Mouse (Mus musculus) C2C12 (cell line): ENCODE results near the gene Hoxa10. TPM values are rescaled to one million over a fixed set of nuclear protein-coding genes. Genes with fewer than 3 reads are reported as not detected.
A peak's percentile ranks its signal among the peaks of the same experiment; 100 is the strongest.

Experiments used
- H3K27me3 ChIP-seq: one replicate; pipeline ENCODE4 v1.6.1; 2011; ENCODE audit not compliant: control insufficient read depth, insufficient read depth, insufficient read length
- H3K36me3 ChIP-seq: one replicate; pipeline ENCODE4 v1.6.1; 2011; ENCODE audit not compliant: control insufficient read depth, insufficient read depth
- H3K4me3 ChIP-seq: one replicate; pipeline ENCODE4 v1.5.1; 2011; ENCODE audit warnings: mild to moderate bottlenecking, control low read depth; ENCODE audit not compliant: poor library complexity, insufficient read depth, severe bottlenecking
- H3K79me2 ChIP-seq: one replicate; pipeline ENCODE4 v1.6.1; 2011; ENCODE audit not compliant: control insufficient read depth, insufficient read depth
- H3K79me3 ChIP-seq: one replicate; pipeline ENCODE4 v1.6.1; 2011; ENCODE audit warnings: low read depth, control low read depth
- H3ac ChIP-seq: one replicate; pipeline ENCODE3; 2011; ENCODE audit warnings: low read depth; ENCODE audit not compliant: control insufficient read depth, insufficient read length
- CEBPB ChIP-seq: IDR thresholded peaks from one replicate; pipeline ENCODE4 v1.6.1; 2011; ENCODE audit warnings: low read depth, mild to moderate bottlenecking, control low read depth, moderate library complexity
- CTCF ChIP-seq: IDR thresholded peaks from one replicate; pipeline ENCODE4 v1.5.1; 2011; ENCODE audit not compliant: control insufficient read depth, insufficient read depth, insufficient read length
- FOSL1 ChIP-seq: IDR thresholded peaks from one replicate; pipeline ENCODE4 v1.8.0; 2011; ENCODE audit warnings: mild to moderate bottlenecking, low read length; ENCODE audit not compliant: poor library complexity, insufficient read depth, severe bottlenecking
- MAX ChIP-seq: IDR thresholded peaks from one replicate; pipeline ENCODE4 v1.6.1; 2011; ENCODE audit warnings: mild to moderate bottlenecking, control low read depth
- MYOD1 ChIP-seq: IDR thresholded peaks from one replicate; pipeline ENCODE4 v1.6.1; 2011; ENCODE audit warnings: low read depth; ENCODE audit not compliant: control insufficient read depth, insufficient read length
- MYOG ChIP-seq: IDR thresholded peaks from one replicate; pipeline ENCODE4 v1.6.1; 2011; ENCODE audit not compliant: control insufficient read depth, insufficient read length; ENCODE audit errors: extremely low read depth
- USF1 ChIP-seq: IDR thresholded peaks from one replicate; pipeline ENCODE4 v1.6.1; 2011; ENCODE audit warnings: low read depth, mild to moderate bottlenecking, control low read depth, moderate library complexity
- polyA plus RNA-seq: library from polyadenylated mRNA; unstranded; fragments of >200 nt; fragmentation: generic; extraction: Trizol; gene quantifications from one replicate; pipeline ENCODE4 v1.2.1, GENCODE M21; 2012; ENCODE audit warnings: missing spikeins

Hoxa10 gene
- polyA plus RNA-seq, 1 experiment, result 19.8 TPM

- no peaks in the 10 kb centered on the region for H3K79me2 ChIP-seq
- H3K27me3 ChIP-seq, result no peaks in the 10 kb centered on the region
- H3K36me3 ChIP-seq, result no peaks in the 10 kb centered on the region
- no peak for TF ChIP-seq MYOD1
- TF ChIP-seq USF1, result no peak
- no peak for TF ChIP-seq CTCF
- TF ChIP-seq MYOG, result no peak
- TF ChIP-seq MAX, result no peak
- no peak overlapping the region for H3ac ChIP-seq
- H3K4me3 ChIP-seq, result no peak overlapping the region
- no peaks in the 10 kb centered on the region for H3K79me3 ChIP-seq
These were observed 21.3 kb upstream of the Hoxa10 start for GRCm38 (mm10) chr6:52261751-52262462.

- H3ac ChIP-seq, result peak within 1 kb of the TSS; percentile 72
- peak within 1 kb of the TSS; percentile 36 for H3K4me3 ChIP-seq
- no peaks in the 10 kb centered on the region for H3K36me3 ChIP-seq
- TF ChIP-seq MYOG, result no peak
- no peak for TF ChIP-seq FOSL1
- TF ChIP-seq CEBPB, result no peak
- TF ChIP-seq CTCF, result no peak
- no peak for TF ChIP-seq MYOD1
- no peak for TF ChIP-seq USF1
- TF ChIP-seq MAX, result no peak
- H3K27me3 ChIP-seq, result no peaks in the 10 kb centered on the region
- H3K79me3 ChIP-seq, result no peaks in the 10 kb centered on the region
- no peaks in the 10 kb centered on the region for H3K79me2 ChIP-seq
These were observed 20.3 kb upstream of the Hoxa10 start, which contains the start of gene Hoxa13 for GRCm38 (mm10) chr6:52260654-52261575. Gene Hoxa13, minus strand, starts transcription at chr6:52260880.

- H3K79me2 ChIP-seq, result no peaks in the 10 kb centered on the region
- no peaks in the 10 kb centered on the region for H3K36me3 ChIP-seq
- TF ChIP-seq MYOD1 (no peak), USF1 (no peak), CTCF (no peak), CEBPB (no peak), MYOG (no peak), FOSL1 (no peak), MAX (no peak)
- peak overlapping the region; percentile 72 for H3ac ChIP-seq
- H3K4me3 ChIP-seq, result peak overlapping the region; percentile 36
- no peaks in the 10 kb centered on the region for H3K79me3 ChIP-seq
- H3K27me3 ChIP-seq, result no peaks in the 10 kb centered on the region
These were observed 19.2 kb upstream of the Hoxa10 start for GRCm38 (mm10) chr6:52259811-52260261.

GRCm38 (mm10) chr6:52259081-52259790 is 18.6 kb upstream of the Hoxa10 start:
- no peak overlapping the region for H3ac ChIP-seq
- no peaks in the 10 kb centered on the region for H3K27me3 ChIP-seq
- H3K79me2 ChIP-seq, result no peaks in the 10 kb centered on the region
- H3K79me3 ChIP-seq, result no peaks in the 10 kb centered on the region
- H3K4me3 ChIP-seq, result no peak overlapping the region
- no peaks in the 10 kb centered on the region for H3K36me3 ChIP-seq
- TF ChIP-seq MYOG (no peak), CEBPB (no peak), FOSL1 (no peak), USF1 (no peak), CTCF (no peak), MAX (no peak), MYOD1 (no peak)

- H3ac ChIP-seq, result no peak overlapping the region
- H3K36me3 ChIP-seq, result peaks cover under 1% of the 10 kb centered on the region
- H3K4me3 ChIP-seq, result no peak overlapping the region
- H3K27me3 ChIP-seq, result no peaks in the 10 kb centered on the region
- peaks cover 4% of the 10 kb centered on the region for H3K79me2 ChIP-seq
- TF ChIP-seq CTCF, result peak; percentile 65
- TF ChIP-seq CEBPB, result no peak
- no peaks in the 10 kb centered on the region for H3K79me3 ChIP-seq
These were observed 16.3 kb upstream of the Hoxa10 start for GRCm38 (mm10) chr6:52256956-52257355.
